Mouse (Mus musculus): Measurements from ENCODE around the gene Kif1a.

GRCm38 (mm10) chr1:93026600-93026999 is 75.2 kb downstream of the Kif1a start:
- no peak for TF ChIP-seq GATA1 (IDR thresholded peaks at IDR 0.05; ENCODE audit: borderline replicate concordance, low read length)
- no peak for TF ChIP-seq FLI1 (IDR thresholded peaks at IDR 0.05; ENCODE audit: low read length)

Data from megakaryocyte, embryonic 14.5 days (primary cell).